Mouse (Mus musculus): Measurements from ENCODE around the gene Kcnab2.

GRCm38 (mm10) chr4:152345120-152345889 is 132.4 kb downstream of the Kcnab2 start:
- no peak for TF ChIP-seq CTCF (conservative IDR thresholded peaks at IDR 0.05; ENCODE audit: insufficient read depth, insufficient read length, low read depth, low read length)
- no peak for TF ChIP-seq POLR2A (IDR thresholded peaks at IDR 0.05; ENCODE audit: low read depth, low read length)

All from kidney, adult 2 months (tissue).